Mouse (Mus musculus) B cell, adult 2 months (primary cell): ENCODE data around the gene Fn3k.

Experiments
- DNase-seq, 2 experiments: peaks; one replicate each; pipeline ENCODE4 v3.0.0; 2022

Gene Fn3k

GRCm38 (mm10) chr11:121434156-121435155, at the start of gene Fn3k:
Gene Fn3k (plus strand): TSS chr11:121434913.
- peak; percentile 84 to 88 for DNase-seq

GRCm38 (mm10) chr11:121387750-121388553, 46.8 kb upstream of the Fn3k start, which contains the start of gene Rab40b:
Gene Rab40b (minus strand): TSS chr11:121388251.
- peak; percentile 15 for DNase-seq

- no peak for DNase-seq
Measured at GRCm38 (mm10) chr11:121388554-121388945, 46.2 kb upstream of the Fn3k start.

GRCm38 (mm10) chr11:121390793-121391192, 43.9 kb upstream of the Fn3k start:
- no peak for DNase-seq

- DNase-seq = no peak
Measured at GRCm38 (mm10) chr11:121392405-121392804, 42.3 kb upstream of the Fn3k start.

- DNase-seq = no peak
Measured at GRCm38 (mm10) chr11:121407366-121408155, 27.2 kb upstream of the Fn3k start.

GRCm38 (mm10) chr11:121414762-121415161, 20.0 kb upstream of the Fn3k start:
- DNase-seq = no peak

- no peak for DNase-seq
Measured at GRCm38 (mm10) chr11:121415351-121415750, 19.4 kb upstream of the Fn3k start.

- no peak for DNase-seq
Measured at GRCm38 (mm10) chr11:121417971-121418370, 16.7 kb upstream of the Fn3k start.

GRCm38 (mm10) chr11:121418932-121419331, 15.8 kb upstream of the Fn3k start:
- DNase-seq = no peak

- no peak for DNase-seq
Measured at GRCm38 (mm10) chr11:121420379-121420778, 14.3 kb upstream of the Fn3k start.

- DNase-seq = peak; percentile 99
Measured at GRCm38 (mm10) chr11:121420830-121421552, 13.7 kb upstream of the Fn3k start, which contains the start of gene Fn3krp. Gene Fn3krp (plus strand): TSS chr11:121421401.

- DNase-seq = no peak
Measured at GRCm38 (mm10) chr11:121421553-121422173, 13.1 kb upstream of the Fn3k start.

- DNase-seq = no peak
Measured at GRCm38 (mm10) chr11:121433397-121433796, 1.3 kb upstream of the Fn3k start.

GRCm38 (mm10) chr11:121437236-121437635, 2.5 kb downstream of the Fn3k start:
- DNase-seq = no peak

GRCm38 (mm10) chr11:121439686-121440292, 5.1 kb downstream of the Fn3k start:
- no peak for DNase-seq

GRCm38 (mm10) chr11:121441653-121442052, 6.9 kb downstream of the Fn3k start:
- no peak for DNase-seq

GRCm38 (mm10) chr11:121442076-121442475, 7.4 kb downstream of the Fn3k start:
- no peak for DNase-seq

GRCm38 (mm10) chr11:121451216-121451726, 16.6 kb downstream of the Fn3k start:
- DNase-seq = no peak
